Mouse (Mus musculus) brain, adult 10 weeks (tissue): Measurements from ENCODE around the gene Pten. TPM values are rescaled to one million over a fixed set of nuclear protein-coding genes. Genes with fewer than 3 reads are reported as not detected.

Source experiments
- polyA plus RNA-seq: library from polyadenylated mRNA; stranded (reverse); fragments of 350-450 nt; fragmentation: Illumina TruSeq; extraction: RNeasy Lipid Tissue Mini Kit (QIAGEN cat#74804); gene quantifications from one replicate; pipeline ENCODE4 v1.2.3, GENCODE M21; 2015; ENCODE audit warnings: low read depth, low replicate concordance

Gene Pten
- polyA plus RNA-seq = 63.2 TPM

DNA sequence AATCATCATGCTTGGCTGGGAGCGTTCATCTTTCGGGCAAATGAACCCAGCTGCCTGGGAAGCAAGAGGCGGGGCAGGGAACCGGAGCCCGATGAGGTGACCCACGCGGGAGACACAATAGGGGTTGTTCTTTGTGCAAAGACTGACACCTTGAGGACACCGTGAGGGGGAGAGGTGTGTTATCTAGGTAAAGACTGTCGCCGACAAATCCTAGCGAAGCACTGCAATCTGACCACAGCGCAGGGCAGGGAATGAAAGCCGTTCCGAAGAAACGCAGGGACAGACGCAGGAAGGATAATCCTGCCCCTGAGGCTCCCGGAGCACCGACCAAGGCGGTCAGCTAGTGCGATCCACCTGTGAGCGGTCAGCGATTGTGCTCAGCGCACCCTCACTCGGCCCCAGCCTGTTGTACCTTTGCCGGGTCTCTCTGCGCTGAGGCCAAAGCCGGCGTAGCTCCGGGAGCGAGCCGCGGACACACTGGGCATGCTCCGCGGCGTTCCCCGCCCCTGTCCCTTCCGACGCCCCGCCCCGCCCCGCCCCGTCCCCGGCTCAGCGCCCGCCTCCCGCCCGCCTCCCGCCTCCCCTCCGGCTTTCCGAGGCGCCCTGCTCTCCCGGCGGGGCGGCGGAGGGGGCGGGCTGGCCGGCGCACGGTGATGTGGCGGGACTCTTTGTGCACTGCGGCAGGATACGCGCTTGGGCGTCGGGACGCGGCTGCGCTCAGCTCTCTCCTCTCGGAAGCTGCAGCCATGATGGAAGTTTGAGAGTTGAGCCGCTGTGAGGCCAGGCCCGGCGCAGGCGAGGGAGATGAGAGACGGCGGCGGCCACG is at the start of gene Pten:
Pten (plus strand) TSS at position 598 of the 826 bp plus-strand sequence.

GRCm38 (mm10) chr19:32739686-32740085 is 17.6 kb upstream of the Pten start, which contains the start of gene Atad1:
Atad1 (minus strand) TSS chr19:32739786.

Other genes starting within 250 kb of the Pten start
- 10.4 TPM for gene Papss2, start 161.7 kb upstream of the Pten start, polyA plus RNA-seq
- gene Atad1, start 17.7 kb upstream of the Pten start, polyA plus RNA-seq = 103 TPM